Mouse (Mus musculus) stomach, embryonic 16.5 days (tissue): ENCODE data around the gene Zdhhc3. TPM values are rescaled to one million over a fixed set of nuclear protein-coding genes. Genes with fewer than 3 reads are reported as not detected.
A peak's percentile ranks its signal among the peaks of the same experiment; 100 is the strongest.

Source experiments
- ATAC-seq: fragments of 200-750 bp; cut with Nextera tagmentation; 2 replicates; pipeline ENCODE4 v1.8.0; 2017; ENCODE audit warnings: moderate number of reproducible peaks, moderate TSS enrichment; ENCODE audit not compliant: insufficient read depth, low FRiP score
- H3K27ac ChIP-seq: fragments of 300-500 bp; sonication (generic); 2 replicates; pipeline ENCODE4 v1.5.1; 2014; ENCODE audit warnings: low read length
- H3K27me3 ChIP-seq: fragments of 300-500 bp; sonication (generic); 2 replicates; pipeline ENCODE4 v1.6.1; 2014; ENCODE audit warnings: low read length, control low read depth, mixed read lengths; ENCODE audit not compliant: control insufficient read depth, insufficient read depth
- H3K36me3 ChIP-seq: fragments of 300-500 bp; sonication (generic); 2 replicates; pipeline ENCODE4 v1.6.1; 2014; ENCODE audit warnings: low read length; ENCODE audit not compliant: control insufficient read depth, insufficient read depth
- H3K4me1 ChIP-seq: fragments of 300-500 bp; sonication (generic); 2 replicates; pipeline ENCODE4 v1.6.1; 2014; ENCODE audit warnings: low read length, control low read depth, mixed read lengths; ENCODE audit not compliant: control insufficient read depth, insufficient read depth
- H3K4me2 ChIP-seq: fragments of 300-500 bp; sonication (generic); 2 replicates; pipeline ENCODE4 v1.6.1; 2014; ENCODE audit warnings: low read depth, low read length, mixed read lengths
- H3K4me3 ChIP-seq: fragments of 300-500 bp; sonication (generic); replicated peaks from 2 replicates; pipeline ENCODE4 v1.5.1; 2014; ENCODE audit warnings: mild to moderate bottlenecking, low read length
- H3K9ac ChIP-seq: fragments of 300-500 bp; sonication (generic); 2 replicates; pipeline ENCODE4 v1.6.1; 2014; ENCODE audit warnings: low read length
- H3K9me3 ChIP-seq: fragments of 300-500 bp; sonication (generic); replicated peaks from 2 replicates; pipeline ENCODE4 v1.6.1; 2016; ENCODE audit warnings: low read length, control low read depth; ENCODE audit not compliant: control insufficient read depth
- WGBS: fragments of 180-500 bp; shearing (Covaris S2); extraction: QIAGEN DNeasy Blood & Tissue Kit; methylation state at CpG from one replicate; pipeline ENCODE4 v1.1.7; 2014; 5-methylcytosine and 5-hydroxymethylcytosine counted together
- polyA plus RNA-seq: library from polyadenylated mRNA; unstranded; fragments of >200 nt; fragmentation: Nextera tagmentation; extraction: Ambion mirVana; gene quantifications from 2 replicates; pipeline ENCODE4 v1.2.1, GENCODE M21; 2015

The Zdhhc3 gene
- polyA plus RNA-seq, 1 experiment from 2014 or later, result 73.4 TPM

DNA sequence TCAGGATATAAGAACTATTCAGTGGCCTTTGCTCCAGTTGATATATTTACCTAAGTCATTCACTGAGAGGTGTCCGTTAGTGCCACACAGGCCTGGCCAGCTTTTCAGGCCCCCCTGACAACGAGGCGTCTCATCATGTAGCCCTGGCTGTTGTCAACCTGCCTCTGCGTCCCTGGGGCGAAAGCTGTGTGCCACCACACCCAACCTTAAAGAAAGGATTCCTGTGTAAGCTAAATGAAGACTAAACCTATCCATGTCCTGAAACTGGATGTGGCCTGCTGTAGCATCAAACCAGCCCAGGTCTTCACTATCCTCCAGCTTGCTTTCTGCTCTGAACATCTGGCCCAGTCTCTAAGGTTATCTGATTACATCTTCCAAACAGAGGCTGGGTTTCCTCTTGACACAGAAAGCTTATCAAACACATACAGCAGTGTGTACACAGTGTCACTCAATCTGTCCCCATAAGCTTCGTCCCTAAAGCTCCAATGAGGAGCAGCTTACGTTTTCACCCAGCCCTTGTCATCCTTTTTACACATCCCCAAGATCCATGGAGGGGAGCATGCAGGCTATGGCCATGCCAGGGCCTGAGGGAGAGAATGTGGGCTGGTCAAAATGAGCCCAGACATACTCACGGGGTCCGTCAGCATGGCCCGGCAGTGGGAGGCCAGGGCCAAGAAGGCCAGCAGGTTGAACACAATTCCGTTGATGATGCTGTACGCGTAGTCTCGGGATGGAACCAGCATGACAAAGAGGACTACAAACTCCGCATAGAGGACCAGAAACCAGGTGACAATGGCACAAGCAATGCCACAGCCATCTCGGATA lies 13.2 kb downstream of the Zdhhc3 start:
- ATAC-seq, result no peak
- peaks cover 45% of the 10 kb centered on the region for H3K36me3 ChIP-seq
- H3K4me3 ChIP-seq, result no peak overlapping the region
- H3K9me3 ChIP-seq, result no peaks in the 10 kb centered on the region
- H3K4me2 ChIP-seq, result no peak overlapping the region
- no peak overlapping the region for H3K9ac ChIP-seq
- H3K27ac ChIP-seq, result no peak overlapping the region
- 91% methylated on average over 16 of the region's 16 CpGs for WGBS
- H3K27me3 ChIP-seq, result no peaks in the 10 kb centered on the region
- H3K4me1 ChIP-seq, result no peaks in the 10 kb centered on the region

DNA sequence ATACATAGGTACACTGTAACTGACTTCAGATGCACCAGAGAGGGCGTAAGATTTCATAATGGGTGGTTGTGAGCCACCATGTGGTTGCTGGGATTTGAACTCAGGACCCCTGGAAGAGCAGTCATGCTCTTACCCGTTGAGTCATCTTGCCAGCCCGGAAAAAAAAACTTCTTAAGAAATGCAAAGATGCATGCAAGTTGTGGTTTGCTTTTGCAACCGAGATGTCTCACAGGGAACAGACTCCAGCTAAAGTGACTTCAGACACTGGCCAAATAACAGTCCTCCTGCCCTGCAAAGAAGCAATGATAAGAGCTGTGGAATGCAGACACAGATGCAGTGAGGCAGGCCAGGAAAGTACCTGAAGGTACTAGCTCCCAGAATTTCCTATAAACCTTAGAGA lies 22.2 kb downstream of the Zdhhc3 start:
- Histone ChIP-seq H3K9ac (0 out of 2 replicates have a peak overlapping the region, but pooled peaks have one; percentile 7), H3K4me2 (no peak overlapping the region), H3K27ac (no peak overlapping the region), H3K27me3 (no peaks in the 10 kb centered on the region), H3K9me3 (no peaks in the 10 kb centered on the region), H3K36me3 (0 out of 2 replicates have a peak, but pooled peaks cover 15% of the 10 kb centered on the region), H3K4me3 (no peak overlapping the region), H3K4me1 (no peaks in the 10 kb centered on the region)
- WGBS, result 87% methylated on average over 4 of the region's 4 CpGs
- no peak for ATAC-seq

DNA sequence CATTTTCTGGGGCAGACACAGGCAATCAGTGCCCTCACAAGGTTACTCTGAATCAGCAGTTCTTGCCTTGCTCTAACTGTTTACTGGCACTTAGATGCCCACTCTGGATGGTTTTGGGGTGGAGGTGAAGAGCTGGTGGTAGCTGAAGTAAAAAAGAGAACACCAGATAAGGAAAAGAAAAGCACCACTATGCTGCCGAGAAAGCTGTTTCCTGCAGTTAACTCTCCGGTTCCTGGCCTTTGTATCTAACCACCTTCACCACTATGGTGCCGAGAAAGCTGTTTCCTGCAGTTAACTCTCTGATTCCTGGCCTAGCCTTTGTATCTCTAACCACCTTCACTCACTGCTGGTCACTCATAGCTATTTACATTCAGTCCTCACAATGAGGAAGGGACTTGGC lies 25.4 kb downstream of the Zdhhc3 start:
- H3K9me3 ChIP-seq, result no peaks in the 10 kb centered on the region
- no peaks in the 10 kb centered on the region for H3K4me1 ChIP-seq
- ATAC-seq, result no peak
- H3K9ac ChIP-seq, result no peak overlapping the region
- H3K27me3 ChIP-seq, result no peaks in the 10 kb centered on the region
- WGBS, result 50% methylated on average over 3 of the region's 3 CpGs
- 0 out of 2 replicates have a peak, but pooled peaks cover 7% of the 10 kb centered on the region for H3K36me3 ChIP-seq
- no peak overlapping the region for H3K4me3 ChIP-seq
- no peak overlapping the region for H3K27ac ChIP-seq
- H3K4me2 ChIP-seq, result no peak overlapping the region

DNA sequence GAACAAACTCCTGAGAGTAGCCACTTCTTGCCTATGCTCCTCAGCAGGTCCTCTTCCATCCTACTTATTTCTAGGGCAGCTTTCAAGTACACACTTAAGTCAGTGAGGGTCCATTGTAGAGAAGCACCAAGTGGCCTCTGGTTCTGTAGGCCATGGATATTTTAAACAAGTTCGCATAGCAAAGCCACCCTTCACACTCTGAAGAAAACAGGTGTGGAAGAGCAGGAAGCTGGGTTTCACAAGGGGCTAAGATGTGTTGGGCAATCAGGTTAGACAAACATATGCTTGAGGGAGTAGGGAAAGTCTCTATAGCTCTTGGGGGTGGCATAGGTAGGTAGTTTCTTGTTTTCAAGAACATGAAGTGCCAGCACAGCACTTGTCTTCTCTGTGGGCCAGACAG lies 27.6 kb downstream of the Zdhhc3 start:
- Histone ChIP-seq H3K9me3 (no peaks in the 10 kb centered on the region), H3K4me1 (no peaks in the 10 kb centered on the region), H3K27me3 (no peaks in the 10 kb centered on the region), H3K9ac (no peak overlapping the region), H3K27ac (no peak overlapping the region), H3K4me2 (no peak overlapping the region), H3K36me3 (peaks cover 11% of the 10 kb centered on the region; the same call in 1 of the 2 replicates), H3K4me3 (no peak overlapping the region)
- ATAC-seq, result no peak
- 77% methylated on average over 1 of the region's 1 CpGs for WGBS

DNA sequence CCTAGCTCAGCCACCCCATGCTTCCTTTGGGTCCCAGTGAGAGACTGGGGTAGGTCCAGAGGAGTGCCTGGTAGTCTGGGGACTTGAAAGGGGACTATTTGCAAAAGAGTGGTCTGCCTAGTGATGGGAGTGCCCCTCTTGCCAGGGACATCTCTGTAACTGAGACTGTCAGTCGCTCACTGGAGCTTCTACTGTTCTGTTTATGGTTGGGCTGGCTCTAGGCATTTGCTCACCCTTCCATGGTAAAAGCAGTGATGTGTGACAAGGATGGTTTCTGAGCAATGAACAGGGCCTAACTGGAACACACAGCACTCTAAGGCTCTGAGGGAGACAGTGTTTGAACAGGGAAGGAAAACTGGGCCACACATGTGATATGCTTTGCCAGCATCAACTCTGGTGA lies 32.2 kb downstream of the Zdhhc3 start:
- WGBS, result 88% methylated on average over 1 of the region's 1 CpGs
- ATAC-seq, result no peak
- H3K27me3 ChIP-seq, result no peaks in the 10 kb centered on the region
- no peak overlapping the region for H3K4me3 ChIP-seq
- H3K9me3 ChIP-seq, result no peaks in the 10 kb centered on the region
- peaks cover 17% of the 10 kb centered on the region; the same call in 1 of the 2 replicates for H3K36me3 ChIP-seq
- no peak overlapping the region for H3K27ac ChIP-seq
- no peaks in the 10 kb centered on the region for H3K4me1 ChIP-seq
- H3K4me2 ChIP-seq, result no peak overlapping the region
- H3K9ac ChIP-seq, result no peak overlapping the region

DNA sequence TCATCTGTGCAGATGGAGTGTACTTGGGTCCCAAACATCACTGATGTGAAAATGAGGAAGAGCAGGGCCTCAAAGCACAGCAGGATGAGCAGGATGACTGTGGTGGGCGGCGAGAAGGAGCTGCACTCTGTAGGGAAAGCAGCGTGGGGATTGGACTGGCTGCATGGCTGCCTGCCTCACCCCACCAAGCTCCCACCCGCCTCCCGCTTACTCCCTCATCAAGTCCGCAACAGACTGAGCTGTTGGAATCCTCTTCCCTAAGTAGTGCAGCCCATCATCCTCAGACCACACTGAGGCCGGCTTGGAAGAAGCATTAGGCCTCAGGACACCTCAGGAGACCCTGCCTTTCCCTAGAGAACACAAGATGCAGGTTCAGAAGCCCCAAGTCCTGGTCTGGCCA lies 32.6 kb downstream of the Zdhhc3 start:
- Histone ChIP-seq H3K27ac (no peak overlapping the region), H3K9me3 (no peaks in the 10 kb centered on the region), H3K4me1 (no peaks in the 10 kb centered on the region), H3K27me3 (no peaks in the 10 kb centered on the region), H3K9ac (no peak overlapping the region), H3K4me3 (no peak overlapping the region), H3K4me2 (no peak overlapping the region), H3K36me3 (peaks cover 19% of the 10 kb centered on the region; the same call in 1 of the 2 replicates)
- ATAC-seq, result no peak
- 90% methylated on average over 7 of the region's 7 CpGs for WGBS

DNA sequence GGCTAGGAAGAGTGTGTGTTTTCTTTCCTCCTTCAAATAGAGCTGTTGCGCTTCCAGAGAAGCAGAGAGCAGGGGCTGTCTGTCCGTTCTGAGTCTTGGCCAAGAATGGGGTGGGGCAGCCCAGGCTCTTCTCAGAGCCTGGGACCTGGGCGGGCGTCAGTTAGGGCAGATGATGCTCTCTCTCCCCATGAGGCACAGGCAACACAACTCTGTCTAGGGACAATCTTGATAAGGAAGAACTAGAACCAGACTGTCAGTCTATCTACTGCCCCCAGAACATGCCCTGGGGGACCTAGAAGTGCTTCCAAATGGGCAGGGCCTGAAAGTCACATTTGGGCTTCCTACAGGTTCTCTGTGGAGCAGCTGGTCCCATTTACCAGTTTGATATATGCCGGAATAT lies 33.9 kb downstream of the Zdhhc3 start:
- no peak overlapping the region for H3K4me3 ChIP-seq
- H3K27me3 ChIP-seq, result no peaks in the 10 kb centered on the region
- H3K36me3 ChIP-seq, result peaks cover 25% of the 10 kb centered on the region
- no peak overlapping the region for H3K4me2 ChIP-seq
- no peaks in the 10 kb centered on the region for H3K9me3 ChIP-seq
- WGBS, result 85% methylated on average over 5 of the region's 5 CpGs
- no peak for ATAC-seq
- H3K27ac ChIP-seq, result no peak overlapping the region
- no peak overlapping the region for H3K9ac ChIP-seq
- H3K4me1 ChIP-seq, result no peaks in the 10 kb centered on the region

DNA sequence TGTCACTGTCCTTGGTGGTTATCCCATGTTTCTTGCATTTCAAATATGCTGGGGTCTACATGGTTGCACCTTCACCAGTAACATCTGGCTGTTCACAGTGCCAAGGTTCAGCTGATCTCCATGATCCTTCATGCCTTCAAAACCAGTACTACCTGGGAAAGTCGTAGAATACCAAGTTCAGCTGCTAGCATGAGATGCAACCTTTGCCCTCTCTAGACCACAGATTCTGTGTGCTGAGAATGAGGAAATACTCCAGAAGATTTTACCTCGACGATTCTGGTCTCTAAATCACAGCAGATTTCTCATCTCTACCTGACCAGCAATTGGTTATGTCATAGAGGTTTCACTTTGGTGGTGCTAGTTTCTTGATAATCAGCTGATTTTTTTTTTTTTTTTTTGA lies 52.8 kb downstream of the Zdhhc3 start:
- no peaks in the 10 kb centered on the region for H3K27me3 ChIP-seq
- no peaks in the 10 kb centered on the region for H3K36me3 ChIP-seq
- no peak overlapping the region for H3K27ac ChIP-seq
- H3K9me3 ChIP-seq, result no peaks in the 10 kb centered on the region
- H3K4me1 ChIP-seq, result no peaks in the 10 kb centered on the region
- 61% methylated on average over 3 of the region's 3 CpGs for WGBS
- ATAC-seq, result no peak
- H3K9ac ChIP-seq, result no peak overlapping the region
- no peak overlapping the region for H3K4me2 ChIP-seq
- no peak overlapping the region for H3K4me3 ChIP-seq

DNA sequence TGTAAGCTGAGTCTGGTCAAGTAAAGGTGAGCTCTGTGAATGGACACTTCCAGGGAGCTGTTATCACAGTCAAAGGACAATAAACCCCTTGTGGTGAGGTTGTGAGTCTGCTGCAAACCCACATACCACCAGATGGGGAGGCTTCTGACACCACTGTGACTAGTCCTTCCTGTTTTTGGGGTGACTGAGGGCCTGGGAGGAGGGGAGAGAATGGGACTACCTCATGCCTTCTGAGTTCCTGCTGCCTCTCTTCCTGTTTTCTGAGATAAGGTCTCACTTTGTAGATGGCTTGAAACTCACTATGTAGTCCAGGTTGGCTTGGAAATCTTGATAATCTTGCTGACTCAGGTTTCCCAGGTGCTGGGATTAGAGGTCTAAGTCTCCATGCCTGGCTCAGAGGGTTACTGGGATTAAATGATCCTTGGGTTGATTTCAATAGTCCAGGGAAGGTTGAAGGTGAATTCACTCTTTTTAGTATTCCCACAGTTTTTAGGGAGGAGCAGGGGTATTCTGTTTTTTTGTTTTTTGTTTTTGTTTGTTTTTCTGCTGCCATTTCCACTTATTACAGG lies 54.2 kb downstream of the Zdhhc3 start:
- H3K4me1 ChIP-seq, result no peaks in the 10 kb centered on the region
- no peak overlapping the region for H3K27ac ChIP-seq
- no peaks in the 10 kb centered on the region for H3K27me3 ChIP-seq
- no peak; the same call in 1 of the 2 replicates for ATAC-seq
- no peaks in the 10 kb centered on the region for H3K36me3 ChIP-seq
- no peaks in the 10 kb centered on the region for H3K9me3 ChIP-seq
- no peak overlapping the region for H3K9ac ChIP-seq
- H3K4me3 ChIP-seq, result no peak overlapping the region
- no peak overlapping the region for H3K4me2 ChIP-seq
